Mouse (Mus musculus) neural tube, embryonic 12.5 days (tissue): ENCODE results near the gene Wdr47. TPM values are rescaled to one million over a fixed set of nuclear protein-coding genes. Genes with fewer than 3 reads are reported as not detected.
A peak's percentile ranks its signal among the peaks of the same experiment; 100 is the strongest.
"Not testable (repeated sequence)": the region's sequence is repeated elsewhere in the genome, so short reads cannot be mapped to it uniquely, and the experiment has no call there.

Source experiments
- ATAC-seq: fragments of 200-750 bp; cut with Nextera tagmentation; 2 replicates; pipeline ENCODE4 v1.8.0; 2017; ENCODE audit warnings: low read depth, mild to moderate bottlenecking, moderate TSS enrichment, moderate library complexity; ENCODE audit not compliant: low FRiP score
- H3K27ac ChIP-seq: fragments of 300-500 bp; sonication (generic); 2 replicates; pipeline ENCODE4 v1.5.1; 2016
- H3K27me3 ChIP-seq: fragments of 300-500 bp; sonication (generic); replicated peaks from 2 replicates; pipeline ENCODE4 v1.6.1; 2016; ENCODE audit warnings: mild to moderate bottlenecking
- H3K36me3 ChIP-seq: fragments of 300-500 bp; sonication (generic); 2 replicates; pipeline ENCODE4 v1.6.1; 2016; ENCODE audit warnings: mild to moderate bottlenecking
- H3K4me1 ChIP-seq: fragments of 300-500 bp; sonication (generic); 2 replicates; pipeline ENCODE4 v1.6.1; 2016
- H3K4me2 ChIP-seq: fragments of 300-500 bp; sonication (generic); replicated peaks from 2 replicates; pipeline ENCODE4 v1.6.1; 2016; ENCODE audit warnings: mild to moderate bottlenecking
- H3K4me3 ChIP-seq: fragments of 300-500 bp; sonication (generic); 2 replicates; pipeline ENCODE4 v1.5.1; 2016
- H3K9ac ChIP-seq: fragments of 300-500 bp; sonication (generic); 2 replicates; pipeline ENCODE4 v1.6.1; 2016; ENCODE audit warnings: mild to moderate bottlenecking
- H3K9me3 ChIP-seq: fragments of 300-500 bp; sonication (generic); 2 replicates; pipeline ENCODE4 v1.6.1; 2016; ENCODE audit warnings: mild to moderate bottlenecking
- WGBS: fragments of 180-500 bp; shearing (Covaris S2); methylation state at CpG from one replicate; pipeline ENCODE4 v1.1.7; 2016; 5-methylcytosine and 5-hydroxymethylcytosine counted together
- polyA plus RNA-seq: library from polyadenylated mRNA; unstranded; fragments of >200 nt; fragmentation: Nextera tagmentation; extraction: Ambion mirVana; gene quantifications from 2 replicates; pipeline ENCODE4 v1.2.1, GENCODE M21; 2016

The Wdr47 gene
- polyA plus RNA-seq, 1 experiment from 2014 or later, result 66.6 TPM

DNA sequence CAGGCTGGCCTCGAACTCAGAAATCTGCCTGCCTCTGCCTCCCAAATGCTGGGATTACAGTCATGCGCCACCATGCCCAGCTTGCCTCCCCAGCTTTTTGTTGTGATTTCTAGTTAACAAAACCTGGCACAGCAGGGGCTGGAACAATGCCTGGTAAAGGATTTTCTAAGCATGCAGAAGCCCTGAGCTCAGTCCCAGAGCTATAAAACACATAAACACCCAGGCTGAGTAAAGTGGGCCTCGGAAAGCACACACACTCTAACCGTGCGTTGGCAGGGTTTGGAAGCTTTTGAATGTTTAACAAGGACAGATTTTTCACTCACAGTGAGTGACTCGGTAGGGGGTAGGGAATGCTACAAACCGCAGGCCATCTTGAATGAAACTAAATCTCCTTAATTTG is 55.0 kb downstream of the Wdr47 start:
- Histone ChIP-seq H3K27ac (no peak overlapping the region), H3K9me3 (no peaks in the 10 kb centered on the region), H3K4me2 (no peak overlapping the region), H3K36me3 (peaks cover 29% of the 10 kb centered on the region), H3K27me3 (no peaks in the 10 kb centered on the region), H3K9ac (no peak overlapping the region), H3K4me1 (no peaks in the 10 kb centered on the region), H3K4me3 (no peak overlapping the region)
- no peak for ATAC-seq
- WGBS, result 58% methylated on average over 7 of the region's 7 CpGs

DNA sequence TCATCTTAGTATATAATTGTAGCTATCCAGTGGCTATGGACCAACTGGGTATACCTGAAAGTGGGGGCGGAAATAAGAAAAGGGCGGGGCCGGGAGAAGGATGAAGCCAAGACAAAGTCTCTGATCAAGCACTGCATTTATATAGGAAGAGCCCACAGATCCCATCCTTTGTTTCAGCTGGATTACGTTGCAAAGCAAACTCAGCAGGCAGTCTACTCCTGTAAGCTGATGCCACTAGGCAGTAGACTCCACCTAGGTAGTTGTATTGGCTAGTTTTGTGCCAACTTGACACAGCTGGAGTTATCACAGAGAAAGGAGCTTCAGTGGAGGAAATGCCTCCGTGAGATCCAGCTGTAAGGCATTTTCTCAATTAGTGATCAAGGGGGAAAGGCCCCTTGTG is 56.6 kb downstream of the Wdr47 start:
- H3K27ac ChIP-seq, ATAC-seq, H3K4me2 ChIP-seq, H3K4me1 ChIP-seq, H3K4me3 ChIP-seq, H3K9me3 ChIP-seq, H3K9ac ChIP-seq, H3K27me3 ChIP-seq: not testable (repeated sequence)
- H3K36me3 ChIP-seq, result peaks cover 27% of the 10 kb centered on the region
- 49% methylated on average over 5 of the region's 5 CpGs for WGBS

DNA sequence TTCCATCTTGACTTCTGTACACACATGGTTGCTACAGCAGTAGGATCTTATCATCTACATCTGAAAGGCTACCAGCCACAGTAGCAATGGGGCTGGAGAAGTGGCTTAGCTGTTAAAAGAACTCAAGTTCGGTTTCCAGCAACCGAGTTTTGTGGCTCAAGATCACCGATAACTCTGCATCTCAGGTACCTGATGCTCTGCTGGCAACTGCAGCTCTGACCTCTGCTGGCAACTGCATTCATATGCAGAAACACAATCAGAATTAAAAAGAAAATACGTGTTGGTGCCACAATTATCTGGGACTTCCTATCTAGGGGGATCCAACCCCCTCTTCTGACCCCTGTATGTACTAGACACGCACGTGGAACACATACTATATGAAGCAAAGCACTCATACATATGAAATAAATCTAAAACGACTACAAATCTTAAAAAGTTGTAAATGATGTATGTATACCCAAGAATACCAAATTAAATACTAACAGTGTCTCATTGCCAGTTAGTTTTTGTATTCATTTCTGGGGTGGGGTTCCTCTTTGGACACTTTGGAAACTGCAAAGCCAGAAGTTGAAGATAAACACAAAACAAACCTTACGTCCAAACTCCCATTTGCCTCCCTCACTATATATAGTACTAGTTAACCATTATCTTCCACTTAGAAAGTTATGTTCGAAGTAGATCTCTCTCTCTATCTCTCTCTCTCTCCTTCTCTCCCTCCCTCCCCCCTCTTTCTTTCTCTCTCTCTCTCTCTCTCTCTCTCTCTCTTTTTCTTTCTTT is 62.0 kb downstream of the Wdr47 start:
- H3K9me3 ChIP-seq, result no peaks in the 10 kb centered on the region
- H3K9ac ChIP-seq, result no peak overlapping the region
- H3K4me3 ChIP-seq, result no peak overlapping the region
- no peaks in the 10 kb centered on the region for H3K27me3 ChIP-seq
- peak overlapping the region; percentile 42 for H3K4me2 ChIP-seq
- peaks cover 9% of the 10 kb centered on the region for H3K4me1 ChIP-seq
- H3K27ac ChIP-seq, result no peak overlapping the region
- no peak for ATAC-seq
- WGBS, result 31% methylated on average over 9 of the region's 9 CpGs
- H3K36me3 ChIP-seq, result no peaks in the 10 kb centered on the region

DNA sequence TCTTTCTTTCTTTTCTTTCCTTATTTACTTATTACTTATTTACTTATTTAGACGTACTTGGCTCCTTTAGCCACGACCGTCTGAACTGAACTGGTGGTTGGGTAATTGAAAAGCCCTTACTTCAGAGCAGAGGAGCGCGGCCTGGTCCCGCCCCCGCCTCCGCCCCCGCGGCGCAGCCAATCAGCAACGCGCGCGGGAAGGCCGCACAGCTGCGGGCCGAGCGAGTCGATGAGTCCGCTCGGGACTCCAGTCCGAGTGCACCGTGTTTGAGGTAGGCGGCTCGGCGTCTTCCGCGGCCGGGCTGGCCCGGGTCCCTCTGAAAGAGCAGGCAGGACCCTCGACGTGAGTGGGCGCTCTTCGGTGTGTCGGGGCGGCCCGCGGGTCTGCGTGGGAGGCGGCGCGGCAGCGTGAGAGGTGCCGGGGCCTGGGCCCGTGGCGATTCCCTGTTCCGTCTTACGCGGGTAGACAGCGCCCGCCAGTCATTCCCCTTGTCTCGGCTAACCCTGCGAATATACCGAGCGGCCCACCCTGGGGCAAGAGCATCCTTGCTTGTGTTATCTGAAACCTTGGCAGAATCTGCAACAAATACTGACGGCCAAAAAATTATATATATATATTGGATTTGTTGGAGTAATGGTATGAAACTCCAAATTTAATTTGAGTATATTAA is 62.8 kb downstream of the Wdr47 start, which contains the start of gene Clcc1:
Clcc1 (plus strand) TSS at position 204 of the 670 bp plus-strand sequence.
- Histone ChIP-seq H3K4me1 (peaks cover 9% of the 10 kb centered on the region), H3K9ac (peak within 1 kb of the TSS; percentile 81), H3K9me3 (no peaks in the 10 kb centered on the region), H3K36me3 (no peaks in the 10 kb centered on the region), H3K4me2 (peak within 1 kb of the TSS; percentile 61), H3K27me3 (no peaks in the 10 kb centered on the region), H3K4me3 (peak within 1 kb of the TSS; percentile 85), H3K27ac (peak within 1 kb of the TSS; percentile 70; the same call in 1 of the 2 replicates)
- peak; percentile 95 for ATAC-seq
- under 1% methylated on average over 57 of the region's 57 CpGs for WGBS

DNA sequence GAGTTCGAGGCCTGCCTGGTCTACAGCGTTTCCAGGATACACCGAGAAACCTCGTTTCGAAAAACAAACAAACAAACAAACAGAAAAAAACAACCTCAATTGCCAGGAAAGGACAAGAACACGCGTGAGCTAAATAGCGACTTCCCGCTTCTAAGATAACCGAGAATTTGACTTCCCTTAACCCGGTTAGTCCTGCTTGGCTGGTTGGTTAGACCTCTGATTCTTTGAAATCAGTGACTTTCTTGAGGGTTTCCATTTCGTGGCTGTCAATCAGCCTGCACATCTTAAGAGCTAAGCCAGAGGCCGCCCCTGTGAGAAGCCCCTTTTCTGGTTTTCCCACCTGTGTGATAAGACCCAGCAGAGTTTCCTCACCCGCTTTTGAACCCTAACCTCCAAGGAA is 63.5 kb downstream of the Wdr47 start:
- H3K9ac ChIP-seq, result peak overlapping the region; percentile 81
- H3K4me1 ChIP-seq, result peaks cover 9% of the 10 kb centered on the region
- H3K36me3 ChIP-seq, result no peaks in the 10 kb centered on the region
- 35% methylated on average over 14 of the region's 14 CpGs for WGBS
- H3K9me3 ChIP-seq, result no peaks in the 10 kb centered on the region
- H3K27me3 ChIP-seq, result no peaks in the 10 kb centered on the region
- no peak overlapping the region for H3K27ac ChIP-seq
- no peak for ATAC-seq
- H3K4me2 ChIP-seq, result peak overlapping the region; percentile 61
- H3K4me3 ChIP-seq, result peak overlapping the region; percentile 85

DNA sequence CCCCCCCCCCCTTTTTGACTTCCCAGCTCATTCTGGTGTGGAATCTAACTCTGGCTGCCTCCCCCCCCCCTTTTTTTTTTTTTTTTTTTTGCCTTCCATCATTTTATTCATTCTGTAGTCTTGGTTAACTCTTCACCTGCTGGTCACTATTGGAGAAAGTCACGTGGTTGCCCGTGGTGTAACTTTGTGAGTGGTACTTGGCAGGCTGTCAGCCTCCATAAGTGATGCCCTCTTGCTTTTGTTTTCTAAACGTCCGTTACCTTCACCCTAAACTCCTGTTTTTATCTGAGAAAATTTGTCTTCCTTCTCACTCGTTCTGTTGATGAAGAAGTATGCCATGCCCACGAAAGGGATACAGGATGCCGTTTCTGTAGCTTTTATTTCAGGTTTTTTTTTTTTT is 64.4 kb downstream of the Wdr47 start:
- Histone ChIP-seq H3K4me2 (no peak overlapping the region), H3K27ac (no peak overlapping the region), H3K9me3 (no peaks in the 10 kb centered on the region), H3K9ac (no peak overlapping the region), H3K4me3 (no peak overlapping the region), H3K27me3 (no peaks in the 10 kb centered on the region), H3K4me1 (peaks cover 9% of the 10 kb centered on the region), H3K36me3 (no peaks in the 10 kb centered on the region)
- 68% methylated on average over 7 of the region's 7 CpGs for WGBS
- no peak for ATAC-seq

DNA sequence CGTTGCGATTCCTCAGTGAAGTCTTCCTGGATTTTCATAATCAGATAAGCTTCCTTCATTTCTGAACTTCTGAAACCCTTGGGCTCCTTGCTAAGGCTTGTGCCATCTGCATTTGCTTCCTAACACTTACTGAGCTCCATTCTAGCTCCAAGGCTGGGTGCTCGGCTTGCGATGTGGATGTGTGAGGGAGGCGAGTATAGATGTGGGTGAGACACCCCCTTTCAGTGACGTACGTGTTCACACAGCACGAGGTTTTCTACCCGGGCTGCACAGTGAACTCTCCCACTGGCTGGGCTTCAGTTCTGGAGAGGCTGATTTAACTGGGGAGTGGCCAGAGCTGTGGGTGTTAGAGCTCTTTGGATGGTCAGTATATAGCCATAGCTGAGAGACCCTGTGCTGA is 67.5 kb downstream of the Wdr47 start:
- Histone ChIP-seq H3K9me3 (no peaks in the 10 kb centered on the region), H3K4me1 (peaks cover 9% of the 10 kb centered on the region), H3K4me2 (no peak overlapping the region), H3K4me3 (no peak overlapping the region), H3K27me3 (no peaks in the 10 kb centered on the region), H3K9ac (no peak overlapping the region), H3K36me3 (peaks cover 20% of the 10 kb centered on the region), H3K27ac (no peak overlapping the region)
- no peak for ATAC-seq
- WGBS, result 95% methylated on average over 9 of the region's 9 CpGs

DNA sequence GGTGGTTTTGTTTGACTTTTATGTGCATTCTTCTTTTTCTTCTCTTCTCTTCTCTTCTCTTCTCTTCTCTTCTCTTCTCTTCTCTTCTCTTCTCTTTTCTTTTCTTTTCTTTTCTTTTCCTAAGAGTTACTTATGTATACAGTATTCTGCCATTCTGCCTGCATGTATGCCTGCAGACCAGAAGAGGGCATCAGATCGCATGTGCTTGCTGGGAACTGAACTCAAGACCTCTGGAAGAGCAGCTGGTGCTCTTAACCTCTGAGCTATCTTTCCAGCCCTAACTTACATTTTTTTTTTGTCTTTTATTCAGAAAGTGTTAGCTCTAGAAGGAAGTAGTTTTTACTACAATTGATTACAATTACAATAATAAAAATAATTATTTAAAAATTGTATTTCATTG is 69.9 kb downstream of the Wdr47 start:
- H3K4me1 ChIP-seq, result no peaks in the 10 kb centered on the region
- H3K9ac ChIP-seq, result no peak overlapping the region
- peaks cover 40% of the 10 kb centered on the region for H3K36me3 ChIP-seq
- no peak overlapping the region for H3K4me2 ChIP-seq
- WGBS, result 82% methylated on average over 1 of the region's 1 CpGs
- no peak overlapping the region for H3K27ac ChIP-seq
- ATAC-seq, result no peak
- H3K4me3 ChIP-seq, result no peak overlapping the region
- no peaks in the 10 kb centered on the region for H3K9me3 ChIP-seq
- no peaks in the 10 kb centered on the region for H3K27me3 ChIP-seq

DNA sequence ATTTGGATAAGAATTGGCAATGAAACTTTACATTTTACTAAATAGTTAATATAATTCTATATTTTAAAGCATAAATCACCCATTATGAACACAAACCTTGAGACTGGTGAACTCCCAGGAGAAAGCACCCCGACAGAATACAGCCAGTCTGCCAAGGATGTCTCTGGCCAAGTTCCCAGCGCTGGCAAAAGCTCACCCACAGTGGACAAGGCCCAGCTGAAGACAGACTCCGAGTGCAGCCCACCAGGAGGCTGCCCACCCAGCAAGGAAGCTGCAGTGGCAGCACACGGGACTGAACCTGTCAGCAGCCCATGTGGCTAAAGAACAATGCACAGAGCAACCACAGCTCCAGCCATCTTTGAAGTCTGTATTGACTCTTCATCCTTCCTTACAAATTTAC is 85.5 kb downstream of the Wdr47 start:
- H3K9ac ChIP-seq, result no peak overlapping the region
- 84% methylated on average over 4 of the region's 4 CpGs for WGBS
- peaks cover 86% of the 10 kb centered on the region for H3K36me3 ChIP-seq
- no peak overlapping the region for H3K27ac ChIP-seq
- no peak overlapping the region for H3K4me3 ChIP-seq
- no peak overlapping the region for H3K4me2 ChIP-seq
- no peaks in the 10 kb centered on the region for H3K4me1 ChIP-seq
- no peaks in the 10 kb centered on the region for H3K9me3 ChIP-seq
- no peaks in the 10 kb centered on the region for H3K27me3 ChIP-seq
- no peak for ATAC-seq

DNA sequence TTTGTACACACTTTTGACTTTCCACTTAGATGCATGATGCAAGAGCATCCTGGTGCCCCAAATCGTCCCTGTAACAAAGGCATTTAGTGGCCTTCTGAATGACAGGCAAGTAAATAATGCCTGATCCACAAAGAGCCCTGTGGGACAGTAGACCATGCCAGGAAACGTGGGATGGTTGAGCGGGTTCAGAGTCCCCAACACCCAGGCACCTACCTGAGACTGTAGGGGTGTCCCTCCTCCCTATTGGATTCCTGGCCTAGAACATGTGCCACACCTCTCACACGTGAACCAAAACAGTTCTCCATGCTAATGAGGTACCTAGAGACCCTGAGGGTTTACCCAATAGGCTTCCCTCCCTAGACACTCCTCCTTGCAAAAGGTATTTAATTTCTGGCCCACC is 89.9 kb downstream of the Wdr47 start:
- peaks cover 81% of the 10 kb centered on the region for H3K36me3 ChIP-seq
- H3K9ac ChIP-seq, result no peak overlapping the region
- no peak for ATAC-seq
- no peaks in the 10 kb centered on the region for H3K9me3 ChIP-seq
- H3K27ac ChIP-seq, result no peak overlapping the region
- H3K4me3 ChIP-seq, result no peak overlapping the region
- H3K4me2 ChIP-seq, result no peak overlapping the region
- no peaks in the 10 kb centered on the region for H3K27me3 ChIP-seq
- WGBS, result 77% methylated on average over 4 of the region's 4 CpGs
- no peaks in the 10 kb centered on the region for H3K4me1 ChIP-seq

DNA sequence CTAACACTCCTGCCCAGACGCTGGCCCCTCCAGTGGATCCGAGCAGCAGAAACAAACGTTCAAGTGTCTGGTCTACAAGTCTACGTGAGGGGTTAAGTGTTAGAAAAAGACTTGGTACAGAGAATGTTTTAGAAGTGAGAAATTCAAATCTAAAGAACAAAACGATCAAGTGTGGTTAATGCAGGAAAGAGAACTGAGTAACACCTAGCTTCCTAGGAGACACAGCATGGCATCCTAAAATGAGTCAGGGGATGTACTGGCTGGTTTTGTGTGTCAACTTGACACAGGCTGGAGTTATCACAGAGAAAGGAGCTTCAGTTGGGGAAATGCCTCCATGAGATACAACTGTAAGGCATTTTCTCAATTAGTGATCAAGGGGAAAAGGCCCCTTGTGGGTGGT is 92.5 kb downstream of the Wdr47 start:
- peaks cover 71% of the 10 kb centered on the region for H3K36me3 ChIP-seq
- H3K4me3 ChIP-seq, result not testable (repeated sequence)

DNA sequence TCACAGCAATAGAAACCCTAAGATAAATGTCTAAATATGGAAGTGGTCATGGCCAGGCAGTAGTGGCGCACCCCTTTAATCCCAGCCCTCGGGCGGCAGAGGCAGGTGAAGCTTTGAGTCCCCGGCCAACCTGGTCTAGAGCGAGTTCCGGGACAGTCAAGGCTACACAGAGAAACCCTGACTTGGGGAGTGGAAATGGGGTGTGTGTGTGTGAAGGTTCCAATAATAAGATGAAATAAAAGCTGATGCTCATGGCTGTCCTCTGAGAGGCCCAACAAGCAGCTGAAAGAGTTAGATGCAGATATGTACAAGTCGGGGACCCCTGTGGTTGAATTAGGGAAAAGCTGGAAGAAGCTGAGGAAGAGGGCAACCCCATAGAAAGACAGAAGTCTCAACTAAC is 94.6 kb downstream of the Wdr47 start:
- Histone ChIP-seq H3K4me3 (no peak overlapping the region), H3K27me3 (no peaks in the 10 kb centered on the region), H3K36me3 (peaks cover 66% of the 10 kb centered on the region), H3K4me1 (no peaks in the 10 kb centered on the region), H3K4me2 (no peak overlapping the region), H3K9ac (no peak overlapping the region), H3K27ac (no peak overlapping the region), H3K9me3 (no peaks in the 10 kb centered on the region)
- ATAC-seq, result no peak
- 99% methylated on average over 7 of the region's 7 CpGs for WGBS

More for the DNA sequence above, 92.5 kb downstream of the Wdr47 start:
- not testable (repeated sequence) for H3K9ac ChIP-seq, H3K27me3 ChIP-seq, ATAC-seq, H3K4me1 ChIP-seq, H3K9me3 ChIP-seq, H3K27ac ChIP-seq, H3K4me2 ChIP-seq
- 95% methylated on average over 5 of the region's 5 CpGs for whole genome bisulfite sequencing
